Mouse (Mus musculus) adipocyte (in vitro differentiated cells): Measurements from ENCODE around the gene Ankrd39.
"Not testable (repeated sequence)": the region's sequence is repeated elsewhere in the genome, so short reads cannot be mapped to it uniquely, and the experiment has no call there.

Experiments used
- DNase-seq: peaks from one replicate; pipeline ENCODE4 v3.0.0-alpha.2; 2016; ENCODE audit warnings: low spot score

The Ankrd39 gene

DNA sequence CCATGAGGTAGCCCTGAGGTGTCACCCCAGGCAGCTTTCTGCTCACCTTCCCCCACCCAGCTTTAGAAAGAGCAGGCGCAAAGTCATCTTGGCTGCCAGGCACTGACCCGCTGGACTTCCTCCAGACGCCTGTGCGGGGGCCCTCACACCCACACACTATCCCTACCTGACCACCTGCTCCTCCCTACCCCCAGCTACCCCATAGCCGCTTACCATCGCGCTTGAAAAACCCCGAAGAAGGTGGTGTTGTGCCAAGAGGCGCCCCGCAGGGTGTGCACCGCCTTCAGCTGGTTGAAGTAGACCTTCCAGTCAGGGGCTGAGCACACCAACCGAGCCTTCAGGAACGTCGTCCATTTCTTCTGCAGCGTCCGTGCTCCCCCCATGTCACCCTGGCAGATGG lies 5.3 kb upstream of the Ankrd39 start:
- DNase-seq, result no peak

DNA sequence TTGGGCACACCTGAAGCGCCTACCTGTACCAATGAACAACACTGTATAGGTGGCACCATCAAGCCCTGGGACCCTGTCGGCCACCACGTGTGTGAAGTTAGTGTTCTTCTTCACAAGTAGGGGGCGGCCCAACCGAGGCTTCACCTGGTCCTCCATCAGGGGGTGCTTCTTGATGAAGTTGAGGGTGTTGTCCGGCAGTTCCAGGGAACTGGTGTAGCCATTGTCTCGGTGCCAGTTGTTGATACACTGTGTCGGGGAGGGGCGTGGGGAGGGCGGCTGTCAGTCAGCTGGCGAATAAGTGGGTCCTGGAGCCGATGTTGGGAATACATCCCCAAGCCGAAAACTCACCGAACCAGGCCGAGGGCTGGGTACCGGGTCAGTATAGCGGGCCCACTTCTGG lies 4.7 kb upstream of the Ankrd39 start:
- no peak for DNase-seq

DNA sequence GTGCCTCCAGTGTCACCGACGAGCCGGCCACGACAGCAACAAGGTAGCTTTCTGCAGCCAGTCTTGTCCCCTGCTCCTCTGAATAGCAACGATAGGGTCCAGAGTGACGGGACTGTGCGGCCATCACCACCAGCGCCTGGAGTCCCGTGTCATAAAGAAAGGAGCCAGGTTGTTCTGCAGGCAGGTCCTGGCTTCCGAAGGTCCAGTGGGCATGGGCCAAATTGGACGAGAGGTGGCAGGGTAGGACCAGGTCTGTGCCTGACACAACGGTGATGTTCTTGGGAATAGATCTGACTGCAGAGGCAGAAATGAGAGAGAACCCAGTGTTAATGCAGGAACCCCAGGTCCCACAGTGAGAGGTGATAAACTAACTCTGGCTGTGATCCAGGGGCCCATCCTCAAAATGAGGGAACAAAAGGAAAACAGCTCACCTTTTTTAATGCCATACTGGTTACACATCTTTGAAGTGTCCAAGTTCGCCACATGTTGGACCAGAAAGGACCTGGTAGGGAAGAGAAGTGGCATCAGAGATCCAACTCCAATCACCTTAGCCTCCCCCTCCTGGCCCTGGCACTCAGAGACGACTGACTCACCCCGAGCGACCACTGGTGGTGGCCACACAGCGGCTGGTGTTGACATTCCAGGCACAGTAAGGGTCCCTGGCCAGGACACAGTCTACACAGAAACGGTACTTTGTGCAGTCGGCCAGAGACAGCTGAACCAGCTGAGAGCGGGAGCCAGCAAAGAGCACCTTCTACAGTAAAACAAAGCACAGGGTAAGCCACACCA lies 3.0 kb upstream of the Ankrd39 start:
- DNase-seq, result no peak

DNA sequence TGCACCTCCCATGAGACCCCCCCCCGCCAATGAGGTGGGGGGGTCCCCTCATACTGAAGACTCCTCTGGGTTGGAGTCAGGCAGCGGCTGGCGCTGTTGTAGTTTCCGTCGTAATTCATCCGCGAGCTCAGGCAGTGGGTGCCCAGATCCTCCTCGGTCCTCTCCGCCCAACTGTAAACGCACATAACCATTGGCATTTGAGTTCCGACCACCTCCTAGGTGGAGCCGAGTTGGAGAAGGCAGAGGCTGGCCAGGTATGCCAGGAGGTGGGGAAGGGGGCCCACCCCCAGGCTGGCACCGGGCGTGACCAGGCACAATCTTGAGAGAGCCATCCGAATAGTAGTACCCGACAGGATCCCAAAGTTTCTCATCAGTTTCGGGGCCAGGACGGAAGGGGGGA lies 2.2 kb upstream of the Ankrd39 start:
- no peak for DNase-seq

DNA sequence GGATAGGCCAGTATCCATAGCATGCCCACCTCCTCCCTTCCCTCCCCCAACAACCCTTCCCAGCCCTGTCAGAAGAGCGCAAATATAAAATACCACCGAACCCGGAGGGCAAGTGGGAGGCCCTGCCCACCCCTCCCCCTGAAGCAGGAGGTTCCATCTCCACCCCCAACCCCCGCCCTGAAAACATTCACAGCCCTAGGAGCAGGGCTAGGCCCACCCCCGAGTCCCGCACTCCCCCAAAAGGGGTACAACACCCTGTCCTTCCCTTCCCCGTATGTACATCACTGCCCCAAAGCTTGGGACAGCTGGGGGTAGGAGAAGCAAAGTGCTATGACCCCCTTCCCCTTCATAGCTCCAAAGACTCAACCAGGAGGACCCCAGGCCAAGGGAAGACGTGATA lies 1.5 kb upstream of the Ankrd39 start:
- no peak for DNase-seq

DNA sequence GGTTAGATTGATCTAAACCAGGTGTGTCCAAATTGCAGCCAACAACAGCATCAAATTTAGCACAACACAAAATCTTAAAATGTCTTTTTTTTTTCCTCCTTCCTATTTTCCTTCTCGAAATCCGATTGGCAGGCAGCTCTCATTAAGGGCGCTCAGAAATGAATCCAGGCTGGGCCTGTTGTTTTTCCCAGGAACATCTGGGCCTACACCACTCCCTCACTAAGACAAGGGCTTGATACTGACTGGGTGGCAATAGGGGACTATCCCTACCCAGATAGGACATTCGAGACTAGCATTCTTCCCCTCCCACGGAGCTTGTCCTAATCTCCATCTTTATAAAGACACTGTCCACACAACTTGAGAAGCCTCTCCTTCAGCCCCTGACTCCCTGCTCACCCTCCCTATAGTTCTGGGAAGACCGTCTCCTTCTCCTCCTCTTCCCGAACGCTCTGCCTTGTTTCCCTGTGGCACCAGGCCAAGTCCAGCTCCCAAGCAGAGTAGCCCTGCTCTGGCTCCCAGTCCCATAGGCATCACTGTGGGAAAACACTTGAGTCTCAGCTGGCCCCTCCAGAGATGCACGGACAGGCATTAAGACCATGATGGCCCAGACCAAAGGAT lies 845 bp upstream of the Ankrd39 start:
- DNase-seq, result peak; percentile 33

DNA sequence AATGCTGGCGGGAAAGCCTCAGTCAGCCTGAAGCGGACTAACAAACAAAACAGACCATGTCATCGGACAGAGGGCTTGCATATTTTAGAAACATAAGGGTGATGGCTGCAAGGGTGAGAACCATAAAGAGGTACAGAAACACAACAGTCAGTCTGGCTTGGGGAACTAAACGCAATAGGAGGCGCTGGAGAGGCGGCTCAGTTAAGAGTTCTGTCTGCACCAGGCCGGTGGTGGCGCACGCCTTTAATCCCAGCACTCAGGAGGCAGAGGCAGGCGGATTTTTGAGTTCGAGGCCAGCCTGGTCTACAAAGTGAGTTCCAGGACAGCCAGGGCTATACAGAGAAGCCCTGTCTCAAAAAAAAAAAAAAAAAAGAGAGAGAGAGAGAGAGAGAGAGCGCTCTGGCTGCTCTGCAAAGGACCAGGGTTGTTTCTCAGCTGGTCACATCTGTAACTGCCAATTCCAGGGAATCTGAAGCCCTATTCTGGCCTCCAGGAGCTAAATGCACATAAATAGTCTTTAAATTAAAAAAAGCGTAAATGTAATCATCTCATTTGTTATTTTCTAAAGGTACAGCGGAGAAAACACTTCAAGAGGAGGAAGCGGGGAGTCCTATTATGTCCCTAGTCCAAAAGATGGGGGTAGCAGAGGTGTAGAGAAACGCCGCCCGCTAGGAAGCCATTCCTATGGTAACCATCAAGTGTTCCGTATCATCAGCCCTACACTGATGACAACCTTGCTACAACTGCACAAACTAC lies 1.2 kb downstream of the Ankrd39 start:
- no peak for DNase-seq

DNA sequence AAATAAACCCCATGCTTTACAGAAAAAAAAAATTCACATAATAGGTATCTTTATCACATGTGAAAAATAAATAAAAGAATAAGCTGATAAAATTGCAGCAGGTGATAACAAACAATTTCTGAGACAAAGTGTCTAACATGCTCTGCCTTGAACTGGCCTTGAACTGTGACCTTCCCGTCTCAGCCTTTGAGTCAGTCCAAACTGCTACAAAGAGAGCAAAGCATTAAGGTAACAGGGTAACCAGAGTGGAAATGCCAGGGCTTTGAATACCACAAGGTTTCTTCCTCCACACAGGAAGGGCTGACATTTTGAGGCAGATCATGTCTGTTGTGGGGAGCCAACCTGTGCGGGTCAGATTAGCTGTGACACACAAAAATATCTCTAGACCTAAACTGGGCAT lies 1.9 kb downstream of the Ankrd39 start:
- no peak for DNase-seq

DNA sequence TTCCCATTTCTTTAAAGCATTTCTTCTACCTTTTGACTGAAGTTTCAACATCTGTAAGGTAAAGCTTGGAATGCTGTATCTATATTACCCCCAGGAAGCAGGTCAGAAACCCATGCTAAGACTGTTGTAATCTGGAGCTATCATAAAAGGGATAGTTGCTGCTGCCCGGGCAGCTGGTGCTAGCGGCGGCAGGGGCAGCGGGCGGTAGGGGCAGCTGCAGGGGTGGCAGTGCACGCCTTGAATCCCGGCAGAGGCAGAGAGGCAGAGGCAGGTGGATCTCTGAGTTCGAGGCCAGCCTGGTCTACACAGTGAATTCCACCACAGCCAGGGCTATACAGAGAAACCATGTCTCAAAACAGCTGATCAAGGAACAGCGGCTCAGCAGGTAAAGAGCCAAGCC lies 4.3 kb downstream of the Ankrd39 start:
- no peak for DNase-seq

DNA sequence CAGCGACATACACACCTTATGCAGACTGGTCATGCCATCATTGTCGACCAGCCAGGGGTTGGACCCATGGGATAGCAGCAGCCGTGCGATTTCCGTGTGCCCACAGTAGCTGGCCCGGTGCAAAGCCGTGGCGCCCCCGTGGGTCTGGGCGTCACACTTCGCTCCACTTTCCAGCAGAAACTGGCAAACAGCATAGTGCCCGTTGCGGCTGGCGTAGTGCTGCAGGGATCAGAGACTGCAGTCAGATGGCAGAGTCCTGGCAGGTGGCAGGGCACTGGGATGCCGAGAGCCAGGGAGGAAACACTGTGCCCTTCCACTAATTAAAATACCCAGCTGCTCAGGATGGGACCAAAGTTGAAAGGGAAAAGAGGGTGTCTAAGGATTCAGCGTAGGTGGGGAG lies 5.4 kb downstream of the Ankrd39 start:
- no peak for DNase-seq

DNA sequence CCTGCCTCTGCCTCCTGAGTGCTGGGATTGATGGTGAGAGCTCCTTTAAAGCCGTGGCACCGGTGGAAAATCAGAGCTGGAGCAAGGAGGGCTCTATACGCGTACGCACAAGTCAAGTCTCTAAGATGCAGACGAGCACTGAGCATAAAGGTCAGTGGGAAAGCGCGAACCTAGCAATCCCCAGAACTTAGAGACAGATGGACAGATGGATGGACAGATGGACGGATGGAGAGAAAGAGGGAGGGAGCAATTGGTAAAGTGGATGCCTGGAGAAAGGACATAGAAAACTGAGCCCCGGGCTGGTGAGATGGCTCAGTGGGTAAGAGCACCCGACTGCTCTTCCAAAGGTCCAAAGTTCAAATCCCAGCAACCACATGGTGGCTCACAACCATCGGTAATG lies 6.4 kb downstream of the Ankrd39 start:
- no peak for DNase-seq

DNA sequence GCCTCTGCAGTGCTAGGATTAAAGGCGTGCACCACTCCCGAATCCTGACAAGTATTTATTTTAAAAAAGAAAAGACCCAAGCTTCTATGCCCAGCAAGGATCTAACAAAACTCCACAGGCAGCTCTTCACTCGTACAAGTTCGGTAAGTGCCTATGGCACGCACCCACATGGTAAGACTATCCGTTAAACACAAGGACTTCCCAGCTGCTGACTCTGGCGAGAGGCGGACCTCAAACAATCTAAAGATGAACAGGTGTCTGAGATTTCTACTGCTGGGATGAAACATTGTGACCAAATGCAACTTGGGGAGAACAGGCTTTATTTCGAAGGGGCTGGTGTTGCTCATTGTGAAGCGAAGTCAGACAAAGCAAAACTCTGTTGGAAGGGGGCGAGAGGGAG lies 7.1 kb downstream of the Ankrd39 start:
- no peak for DNase-seq

DNA sequence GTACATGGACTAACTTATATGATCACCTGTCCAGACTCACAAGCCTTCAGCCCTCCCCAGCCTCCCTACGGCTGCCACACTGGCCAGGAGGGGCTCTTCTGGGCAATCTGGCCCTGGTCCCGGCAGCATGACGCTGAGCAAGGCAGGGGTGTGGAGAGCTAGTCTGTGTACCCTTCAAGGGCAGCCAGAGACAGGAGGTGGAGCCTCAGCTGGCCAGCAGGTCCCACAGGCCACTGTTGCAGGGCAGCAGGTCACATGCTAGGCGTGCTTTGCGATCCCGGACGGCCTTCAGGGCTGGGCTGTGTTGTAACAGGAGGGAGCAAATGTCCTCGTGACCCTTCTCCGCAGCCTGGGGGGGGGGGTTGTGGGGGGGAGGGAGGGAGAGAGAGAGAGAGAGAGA lies 8.1 kb downstream of the Ankrd39 start, which contains the start of gene Gm42417:
TSS of gene Gm42417 (minus strand) at position 244 of the 400 bp plus-strand sequence.
- DNase-seq, result no peak

DNA sequence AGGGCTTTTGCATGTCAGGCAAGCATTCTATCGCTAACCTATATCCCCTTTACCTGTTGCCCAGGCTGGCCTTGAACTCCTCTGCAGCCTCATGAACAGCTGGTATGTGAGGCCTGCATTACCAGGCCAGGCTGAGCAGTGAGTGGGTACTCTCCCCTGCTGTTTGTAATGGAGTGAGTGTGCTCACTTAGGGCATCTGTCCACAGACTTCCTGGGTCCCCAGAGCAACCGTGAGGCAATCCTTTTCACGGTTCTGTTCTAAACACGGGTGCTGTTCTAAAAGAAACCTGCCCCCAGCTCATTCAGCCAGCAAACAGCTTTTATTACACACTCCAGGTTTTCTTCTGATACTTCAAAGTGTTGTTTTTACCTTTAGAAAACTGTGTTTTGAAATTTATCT lies 8.5 kb downstream of the Ankrd39 start:
- DNase-seq, result no peak

DNA sequence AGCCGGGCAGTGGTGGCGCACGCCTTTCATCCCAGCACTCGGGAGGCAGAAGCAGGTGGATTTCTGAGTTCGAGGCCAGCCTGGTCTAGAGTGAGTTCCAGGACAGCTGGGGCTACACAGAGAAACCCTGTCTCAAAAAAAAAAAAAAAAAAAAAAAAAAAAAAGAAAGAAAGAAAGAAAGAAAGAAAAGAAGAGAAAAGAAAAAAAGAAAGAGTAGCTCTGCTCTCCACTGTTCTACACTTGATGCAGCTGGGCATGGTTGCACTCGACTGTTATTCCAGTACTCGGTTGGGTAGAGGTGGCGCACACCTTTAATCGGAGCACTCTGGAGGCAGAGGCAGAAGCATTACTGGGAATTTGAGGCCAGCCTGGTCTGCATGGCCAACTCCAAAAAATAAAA lies 10.5 kb downstream of the Ankrd39 start, which contains the start of gene Ankrd23:
TSS of gene Ankrd23 (minus strand) at position 101 of the 400 bp plus-strand sequence.
- DNase-seq, result not testable (repeated sequence)

DNA sequence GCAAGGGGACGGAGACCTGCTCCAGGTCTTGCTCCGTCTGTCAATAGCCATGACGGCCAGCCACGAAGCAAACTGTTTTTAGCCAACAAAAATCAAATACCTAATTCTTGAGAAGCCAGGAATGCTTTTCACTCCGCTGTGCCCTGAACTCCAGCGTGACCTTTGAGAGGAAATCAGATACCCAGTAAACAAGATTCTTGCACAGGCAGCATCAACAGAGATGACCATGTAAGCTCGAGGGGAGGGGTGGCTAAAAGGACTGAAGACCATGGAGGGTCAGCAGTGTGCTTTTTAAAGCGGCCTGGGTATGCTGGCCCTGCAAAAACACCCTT lies 10.9 kb downstream of the Ankrd39 start:
- DNase-seq, result no peak

DNA sequence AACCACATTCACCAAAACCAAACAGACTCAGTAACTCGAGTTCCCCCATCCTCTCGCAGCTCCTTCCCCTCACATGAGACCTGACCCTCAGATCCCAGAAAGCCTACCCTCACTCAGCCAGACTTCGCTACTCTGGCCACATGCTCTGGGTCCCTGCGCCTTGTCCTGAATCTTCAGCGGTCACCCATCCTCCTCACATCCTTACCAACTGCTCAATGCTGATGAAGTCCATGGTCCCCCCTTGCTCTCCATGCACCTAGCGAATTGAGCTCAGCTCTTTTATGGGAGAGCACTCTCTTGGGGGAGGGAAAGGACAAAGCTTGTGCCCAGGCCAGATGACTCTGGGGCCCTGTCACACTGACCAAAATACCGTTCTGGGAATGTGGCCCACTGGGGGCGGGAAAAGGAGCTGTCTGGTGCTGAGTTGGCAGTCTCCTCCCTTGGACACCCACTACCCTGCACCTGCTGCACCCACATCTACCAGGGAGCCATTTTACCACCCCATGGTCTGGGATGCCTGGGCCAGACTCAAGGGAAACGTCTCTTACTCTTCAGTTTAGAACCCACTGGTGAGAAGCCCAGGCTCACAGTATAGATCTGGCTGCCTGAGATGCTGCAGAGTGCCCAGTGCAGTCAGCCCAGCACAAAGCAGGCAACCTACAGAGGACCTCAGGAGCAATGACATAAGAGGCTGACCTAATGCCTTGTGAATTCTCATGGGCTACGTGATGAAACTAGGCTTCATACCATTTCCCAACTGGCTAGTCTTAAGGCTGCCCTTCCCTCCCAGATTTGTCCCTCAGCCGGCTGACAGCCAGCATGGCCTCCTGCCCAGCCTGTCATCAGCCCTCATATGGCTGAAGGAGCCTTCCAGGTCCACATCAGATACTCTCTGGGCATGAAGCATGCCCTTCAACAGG lies 11.5 kb downstream of the Ankrd39 start:
- DNase-seq, result peak; percentile 91

DNA sequence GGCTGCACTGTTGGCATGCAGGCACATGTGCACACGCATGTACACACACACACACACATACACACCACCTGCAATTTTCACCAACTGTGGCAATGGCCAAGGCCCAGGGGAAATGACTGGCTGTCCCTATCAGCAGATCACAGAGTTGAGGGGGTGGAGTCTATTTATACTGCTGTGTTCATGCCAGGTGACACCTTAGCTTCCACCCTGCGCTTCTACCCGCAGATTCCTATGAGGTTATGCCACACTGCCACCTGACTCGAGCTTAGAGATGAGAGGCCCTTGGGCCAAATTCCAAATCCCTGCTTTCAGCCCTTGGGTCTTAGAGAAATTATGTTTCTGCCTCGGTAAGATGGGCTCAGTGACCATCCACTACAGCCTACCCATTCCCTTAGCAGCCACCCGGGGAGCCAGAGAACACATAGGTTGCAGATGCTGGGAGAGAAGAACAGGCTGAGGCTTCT lies 12.6 kb downstream of the Ankrd39 start:
- no peak for DNase-seq

DNA sequence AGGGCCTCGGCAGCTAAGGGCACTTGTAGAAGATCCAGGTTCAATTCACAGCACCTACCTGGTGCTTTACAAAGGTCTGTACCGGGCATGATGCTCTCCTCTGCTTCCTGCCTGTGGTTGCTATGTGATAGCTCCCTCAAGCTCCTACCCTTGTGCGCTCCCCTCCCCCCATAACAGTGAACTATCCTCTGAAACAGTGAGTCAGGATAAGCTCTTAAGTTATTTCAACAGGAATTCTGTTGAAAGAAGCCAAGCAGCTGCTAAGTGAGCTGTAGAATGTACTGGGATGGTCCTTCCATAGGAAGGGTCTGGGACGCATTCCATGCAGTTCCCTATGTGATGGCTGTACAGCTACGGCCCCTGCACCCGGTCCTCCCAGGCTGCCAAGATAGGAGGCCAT lies 13.7 kb downstream of the Ankrd39 start:
- no peak for DNase-seq

DNA sequence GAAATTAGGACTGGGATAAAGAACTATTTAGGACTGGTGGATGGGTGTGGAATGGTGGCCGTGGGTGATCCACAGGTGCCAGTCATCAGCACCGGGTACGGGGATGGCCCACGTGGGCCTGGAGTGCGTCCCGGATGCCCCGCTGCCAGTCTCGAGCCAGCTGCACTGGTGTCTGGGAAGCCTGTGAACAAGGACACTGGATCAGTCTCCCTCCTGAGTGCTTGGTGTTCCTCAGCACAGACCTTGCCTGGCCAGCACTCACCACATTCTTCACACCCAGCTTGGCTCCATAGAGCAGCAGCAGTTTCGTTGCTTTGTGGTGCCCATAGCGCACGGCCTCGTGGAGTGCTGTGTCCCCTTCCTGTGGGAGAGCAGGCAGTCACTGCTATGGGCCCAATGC lies 15.8 kb downstream of the Ankrd39 start:
- no peak for DNase-seq

DNA sequence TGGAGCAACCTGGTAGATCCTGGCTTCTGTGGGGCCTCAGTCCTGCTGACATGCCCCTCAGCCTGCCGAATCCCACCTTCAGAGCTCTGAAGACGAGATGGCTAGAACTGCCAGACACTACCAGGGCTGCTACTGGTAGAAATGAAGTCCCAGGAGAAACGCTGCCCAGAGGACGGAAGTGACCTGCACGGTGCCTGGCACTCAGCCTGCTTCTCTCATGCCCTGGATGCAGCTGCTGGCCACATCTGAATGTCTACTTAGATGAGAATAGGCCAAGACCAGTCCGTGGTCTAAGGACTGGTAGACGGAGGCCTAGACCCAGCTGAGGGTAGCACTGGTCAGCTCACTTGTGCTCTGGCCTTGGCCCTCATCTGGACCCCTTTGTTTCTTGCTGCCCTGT lies 16.3 kb downstream of the Ankrd39 start:
- no peak for DNase-seq

DNA sequence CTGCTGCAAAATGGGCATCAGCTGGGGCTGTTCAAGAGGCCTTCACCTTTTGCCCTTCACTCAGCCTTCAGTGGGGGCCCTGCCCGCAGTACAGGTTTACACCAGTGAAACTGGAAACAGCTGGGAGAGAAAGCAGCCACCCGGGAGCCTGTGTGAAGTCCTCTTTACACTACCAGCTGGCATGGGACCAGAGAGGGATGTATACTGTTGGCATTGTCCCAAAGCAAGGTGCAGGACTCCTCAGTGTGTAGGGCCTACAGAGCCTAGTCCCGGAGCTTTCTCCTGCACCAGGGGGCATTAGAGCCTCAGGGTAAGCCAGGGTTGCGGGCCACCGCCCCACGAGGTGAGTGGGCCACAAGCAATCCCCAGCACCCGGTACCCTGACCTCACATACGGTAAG lies 16.8 kb downstream of the Ankrd39 start:
- DNase-seq, result no peak
